Mouse (Mus musculus) kidney, embryonic 16.5 days (tissue): ENCODE measurements around the gene Sv2c. TPM values are rescaled to one million over a fixed set of nuclear protein-coding genes. Genes with fewer than 3 reads are reported as not detected.
A peak's percentile ranks its signal among the peaks of the same experiment; 100 is the strongest.

Source experiments
- ATAC-seq: fragments of 200-750 bp; cut with Nextera tagmentation; 2 replicates; pipeline ENCODE4 v1.8.0; 2017; ENCODE audit warnings: moderate TSS enrichment; ENCODE audit not compliant: low FRiP score, low TSS enrichment
- H3K27ac ChIP-seq: fragments of 300-500 bp; sonication (generic); 2 replicates; pipeline ENCODE4 v1.5.1; 2014; ENCODE audit warnings: low read length
- H3K27me3 ChIP-seq: fragments of 300-500 bp; sonication (generic); 2 replicates; pipeline ENCODE4 v1.6.1; 2014; ENCODE audit warnings: low read length, control low read depth, mixed read lengths; ENCODE audit not compliant: insufficient read depth
- H3K36me3 ChIP-seq: fragments of 300-500 bp; sonication (generic); 2 replicates; pipeline ENCODE4 v1.6.1; 2014; ENCODE audit warnings: low read length, control low read depth, mixed read lengths; ENCODE audit not compliant: insufficient read depth
- H3K4me1 ChIP-seq: fragments of 300-500 bp; sonication (generic); 2 replicates; pipeline ENCODE4 v1.6.1; 2014; ENCODE audit warnings: low read length, control low read depth, mixed read lengths; ENCODE audit not compliant: insufficient read depth
- H3K4me2 ChIP-seq: fragments of 300-500 bp; sonication (generic); replicated peaks from 2 replicates; pipeline ENCODE4 v1.6.1; 2014; ENCODE audit warnings: low read depth, low read length
- H3K4me3 ChIP-seq: fragments of 300-500 bp; sonication (generic); 2 replicates; pipeline ENCODE4 v1.5.1; 2014; ENCODE audit warnings: mild to moderate bottlenecking, low read length
- H3K9ac ChIP-seq: fragments of 300-500 bp; sonication (generic); replicated peaks from 2 replicates; pipeline ENCODE4 v1.6.1; 2014; ENCODE audit warnings: low read length
- H3K9me3 ChIP-seq: fragments of 300-500 bp; sonication (generic); 2 replicates; pipeline ENCODE4 v1.6.1; 2016; ENCODE audit warnings: low read length, control low read depth
- WGBS: fragments of 180-500 bp; shearing (Covaris S2); extraction: QIAGEN DNeasy Blood & Tissue Kit; methylation state at CpG from one replicate; pipeline ENCODE4 v1.1.7; 2014; 5-methylcytosine and 5-hydroxymethylcytosine counted together
- polyA plus RNA-seq: library from polyadenylated mRNA; unstranded; fragments of >200 nt; fragmentation: Nextera tagmentation; extraction: Ambion mirVana; gene quantifications from 2 replicates; pipeline ENCODE4 v1.2.1, GENCODE M21; 2015

The Sv2c gene
- polyA plus RNA-seq, 1 experiment from 2014 or later: 0.74 TPM

DNA sequence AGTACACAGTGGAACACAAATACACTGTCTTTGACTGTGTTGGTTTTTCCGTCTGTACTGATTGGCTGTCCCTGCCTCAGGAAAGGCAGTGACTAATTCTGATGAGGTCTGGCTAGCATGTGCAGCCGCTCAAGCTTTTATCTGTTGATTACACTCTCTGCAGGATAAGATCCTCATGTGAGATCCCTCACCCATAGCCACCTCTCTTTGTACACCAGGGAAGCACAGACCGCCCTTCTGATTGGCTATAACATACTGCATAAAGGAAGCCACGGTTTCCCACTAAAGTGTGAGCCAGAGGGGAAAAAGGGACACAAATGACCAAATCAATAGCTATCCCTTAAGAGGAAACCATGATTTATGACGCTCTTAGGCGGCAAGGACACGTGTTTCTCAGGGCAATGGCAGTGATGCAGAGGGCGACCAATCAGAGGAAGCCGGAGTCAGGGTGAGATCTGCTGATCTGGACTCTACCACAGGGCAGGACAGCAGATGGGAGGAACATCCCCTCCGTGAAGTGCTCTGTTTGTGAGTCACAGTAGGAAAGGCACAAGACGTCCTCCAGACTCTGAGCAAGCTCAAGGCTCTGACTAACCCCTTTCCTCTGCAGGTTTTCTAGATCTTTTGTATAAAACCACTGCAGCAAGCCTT lies 121.4 kb downstream of the Sv2c start:
- H3K9ac ChIP-seq: no peak overlapping the region
- no peaks in the 10 kb centered on the region for H3K9me3 ChIP-seq
- no peak overlapping the region for H3K27ac ChIP-seq
- WGBS: 23% methylated on average over 11 of the region's 11 CpGs
- no peak overlapping the region for H3K4me3 ChIP-seq
- H3K36me3 ChIP-seq: no peaks in the 10 kb centered on the region
- peak overlapping the region; percentile 12; the same call in 1 of the 2 replicates for H3K4me2 ChIP-seq
- H3K4me1 ChIP-seq: 0 out of 2 replicates have a peak, but pooled peaks cover 3% of the 10 kb centered on the region
- H3K27me3 ChIP-seq: no peaks in the 10 kb centered on the region
- peak; percentile 27; the same call in 1 of the 2 replicates for ATAC-seq

DNA sequence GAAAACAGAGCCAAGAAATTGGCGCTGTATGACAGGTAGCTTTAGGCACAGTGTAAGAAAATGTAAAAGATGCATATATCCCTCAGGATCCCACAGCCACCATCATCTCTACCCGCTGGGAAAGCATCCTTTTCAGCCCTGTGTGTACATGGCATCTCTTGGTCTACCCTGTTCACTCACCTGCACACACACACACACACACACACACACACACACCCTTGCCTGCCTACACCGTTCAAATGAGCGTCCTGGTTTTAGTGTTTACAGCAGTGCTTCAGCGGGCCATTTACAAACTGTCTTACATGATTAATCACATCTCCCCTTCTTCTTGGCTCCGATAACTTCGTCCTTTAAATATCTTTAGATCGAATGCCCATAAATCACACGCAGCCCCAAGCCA lies 123.4 kb downstream of the Sv2c start:
- no peak overlapping the region for H3K27ac ChIP-seq
- H3K36me3 ChIP-seq: no peaks in the 10 kb centered on the region
- H3K27me3 ChIP-seq: no peaks in the 10 kb centered on the region
- H3K4me1 ChIP-seq: 0 out of 2 replicates have a peak, but pooled peaks cover 3% of the 10 kb centered on the region
- no peak overlapping the region for H3K4me3 ChIP-seq
- WGBS: 41% methylated on average over 9 of the region's 9 CpGs
- H3K9ac ChIP-seq: no peak overlapping the region
- no peak for ATAC-seq
- no peaks in the 10 kb centered on the region for H3K9me3 ChIP-seq
- H3K4me2 ChIP-seq: no peak overlapping the region

DNA sequence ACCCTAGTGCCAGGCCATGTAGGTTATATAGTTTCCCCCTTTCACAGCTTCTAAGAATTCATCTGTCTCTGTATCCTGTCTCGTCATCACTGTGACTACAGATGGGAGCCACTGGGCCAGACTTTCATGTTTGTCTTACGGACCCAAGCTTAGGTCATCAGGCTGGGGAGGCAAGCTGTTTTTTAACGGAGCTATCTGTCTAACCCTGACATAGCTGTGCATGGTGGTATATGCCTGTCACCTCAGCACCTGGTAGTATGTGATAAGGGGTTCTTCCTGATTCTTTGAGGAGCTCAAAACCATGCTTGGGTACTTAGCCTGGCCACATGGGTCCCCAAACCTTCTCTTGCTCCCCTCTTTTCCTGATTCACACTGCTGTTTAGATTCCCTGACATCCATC lies 124.2 kb downstream of the Sv2c start:
- H3K9ac ChIP-seq: no peak overlapping the region
- 65% methylated on average over 3 of the region's 3 CpGs for WGBS
- H3K27ac ChIP-seq: no peak overlapping the region
- no peaks in the 10 kb centered on the region for H3K9me3 ChIP-seq
- H3K4me2 ChIP-seq: no peak overlapping the region
- H3K27me3 ChIP-seq: no peaks in the 10 kb centered on the region
- ATAC-seq: no peak
- no peak overlapping the region for H3K4me3 ChIP-seq
- H3K36me3 ChIP-seq: no peaks in the 10 kb centered on the region
- 0 out of 2 replicates have a peak, but pooled peaks cover 3% of the 10 kb centered on the region for H3K4me1 ChIP-seq

DNA sequence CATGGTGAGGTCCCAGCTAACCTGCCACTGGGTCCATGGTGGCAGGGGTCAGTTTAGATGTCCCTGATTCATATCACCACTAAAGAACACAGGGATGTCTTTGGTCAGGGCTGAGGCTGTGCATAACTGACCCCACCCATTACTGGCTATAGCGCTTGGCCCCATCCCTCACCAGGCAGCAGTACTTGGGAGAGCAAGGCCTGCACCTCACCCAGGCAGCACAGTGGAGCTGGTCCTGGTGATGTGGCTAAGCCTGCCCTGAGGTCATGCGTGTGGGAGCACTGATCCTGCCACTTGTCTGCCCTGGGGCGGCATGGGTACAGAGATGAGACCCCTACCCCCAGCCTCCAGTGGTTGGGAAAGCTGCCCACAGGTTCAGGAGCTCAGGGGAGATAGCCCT lies 128.8 kb downstream of the Sv2c start:
- no peak; the same call in 1 of the 2 replicates for ATAC-seq
- Histone ChIP-seq H3K36me3 (no peaks in the 10 kb centered on the region), H3K27ac (no peak overlapping the region), H3K9me3 (no peaks in the 10 kb centered on the region), H3K27me3 (no peaks in the 10 kb centered on the region), H3K4me1 (peaks cover 15% of the 10 kb centered on the region), H3K4me2 (no peak overlapping the region), H3K4me3 (no peak overlapping the region), H3K9ac (no peak overlapping the region)
- WGBS: 88% methylated on average over 3 of the region's 3 CpGs

DNA sequence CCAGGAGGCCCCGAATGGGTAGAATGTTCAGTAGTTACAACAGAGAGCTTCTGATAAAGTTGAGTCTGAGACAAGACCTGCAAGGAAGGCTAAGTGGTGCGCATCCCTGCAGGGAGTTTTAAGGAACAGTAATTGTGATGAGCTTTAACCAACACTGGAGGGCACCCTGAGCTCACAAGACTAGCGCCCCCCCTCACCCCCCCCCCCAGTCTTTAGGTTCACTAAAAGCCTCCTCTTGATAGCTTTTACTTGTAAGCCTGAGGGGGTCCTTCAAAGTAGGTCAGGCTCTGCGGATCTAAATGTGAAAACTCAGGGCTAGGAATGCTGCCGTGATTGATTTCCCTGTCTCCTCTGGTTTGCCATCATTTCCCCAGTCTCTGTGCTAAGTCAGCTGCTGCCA lies 129.9 kb downstream of the Sv2c start:
- 32% methylated on average over 5 of the region's 5 CpGs for WGBS
- Histone ChIP-seq H3K27ac (no peak overlapping the region), H3K9me3 (no peaks in the 10 kb centered on the region), H3K9ac (no peak overlapping the region), H3K27me3 (no peaks in the 10 kb centered on the region), H3K4me3 (no peak overlapping the region), H3K4me2 (no peak overlapping the region), H3K4me1 (peaks cover 15% of the 10 kb centered on the region), H3K36me3 (no peaks in the 10 kb centered on the region)
- no peak for ATAC-seq

DNA sequence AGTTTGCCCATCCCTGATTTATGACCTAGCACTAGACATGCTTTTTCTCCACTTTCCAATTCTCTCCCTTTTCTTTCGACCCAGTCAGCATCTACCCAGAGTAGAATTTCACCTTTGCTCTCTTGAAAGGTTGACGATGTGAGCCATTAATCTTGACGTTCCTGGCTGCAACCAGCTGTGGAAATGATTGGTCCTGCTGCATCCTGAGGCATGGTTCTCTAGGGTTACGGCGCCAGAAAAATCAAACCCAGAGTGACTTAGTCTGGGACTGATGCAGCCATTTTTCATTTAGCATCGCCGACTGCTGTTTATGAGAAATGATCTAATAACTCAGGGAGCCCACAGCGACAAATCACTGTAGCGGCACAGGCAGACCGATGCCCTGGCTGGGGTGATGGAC lies 133.0 kb downstream of the Sv2c start:
- H3K27ac ChIP-seq: no peak overlapping the region
- no peak overlapping the region; the same call in 1 of the 2 replicates for H3K4me2 ChIP-seq
- no peak overlapping the region for H3K4me3 ChIP-seq
- no peaks in the 10 kb centered on the region for H3K27me3 ChIP-seq
- H3K9ac ChIP-seq: peak overlapping the region; percentile 9; the same call in 1 of the 2 replicates
- ATAC-seq: peak; percentile 70; the same call in 1 of the 2 replicates
- WGBS: 10% methylated on average over 10 of the region's 10 CpGs
- no peaks in the 10 kb centered on the region for H3K36me3 ChIP-seq
- H3K4me1 ChIP-seq: peaks cover 19% of the 10 kb centered on the region
- H3K9me3 ChIP-seq: 0 out of 2 replicates have a peak, but pooled peaks cover 4% of the 10 kb centered on the region

DNA sequence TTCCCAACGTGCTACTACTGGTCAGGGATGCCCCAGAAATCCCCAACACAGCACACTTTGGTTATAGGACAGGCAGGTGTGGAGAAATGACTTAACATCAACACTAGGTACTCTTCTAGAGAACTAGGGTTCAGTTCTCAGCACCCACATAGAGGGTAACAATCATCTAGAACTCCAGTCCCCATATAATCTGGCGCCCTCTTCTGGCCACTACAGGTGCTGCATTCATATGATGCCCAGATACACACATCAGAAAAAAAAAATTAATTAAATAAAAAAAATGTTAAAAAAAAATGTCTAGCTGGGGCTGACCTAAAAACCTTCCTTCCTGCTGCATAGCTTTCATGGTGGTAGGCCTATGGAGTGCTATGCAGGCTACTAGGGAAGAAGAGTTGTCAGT lies 135.1 kb downstream of the Sv2c start:
- 56% methylated on average over 2 of the region's 2 CpGs for WGBS
- no peak overlapping the region for H3K4me2 ChIP-seq
- no peak overlapping the region for H3K27ac ChIP-seq
- no peaks in the 10 kb centered on the region for H3K27me3 ChIP-seq
- ATAC-seq: no peak
- peaks cover 19% of the 10 kb centered on the region for H3K4me1 ChIP-seq
- no peak overlapping the region for H3K4me3 ChIP-seq
- H3K9ac ChIP-seq: no peak overlapping the region
- H3K36me3 ChIP-seq: no peaks in the 10 kb centered on the region
- H3K9me3 ChIP-seq: 0 out of 2 replicates have a peak, but pooled peaks cover 4% of the 10 kb centered on the region

DNA sequence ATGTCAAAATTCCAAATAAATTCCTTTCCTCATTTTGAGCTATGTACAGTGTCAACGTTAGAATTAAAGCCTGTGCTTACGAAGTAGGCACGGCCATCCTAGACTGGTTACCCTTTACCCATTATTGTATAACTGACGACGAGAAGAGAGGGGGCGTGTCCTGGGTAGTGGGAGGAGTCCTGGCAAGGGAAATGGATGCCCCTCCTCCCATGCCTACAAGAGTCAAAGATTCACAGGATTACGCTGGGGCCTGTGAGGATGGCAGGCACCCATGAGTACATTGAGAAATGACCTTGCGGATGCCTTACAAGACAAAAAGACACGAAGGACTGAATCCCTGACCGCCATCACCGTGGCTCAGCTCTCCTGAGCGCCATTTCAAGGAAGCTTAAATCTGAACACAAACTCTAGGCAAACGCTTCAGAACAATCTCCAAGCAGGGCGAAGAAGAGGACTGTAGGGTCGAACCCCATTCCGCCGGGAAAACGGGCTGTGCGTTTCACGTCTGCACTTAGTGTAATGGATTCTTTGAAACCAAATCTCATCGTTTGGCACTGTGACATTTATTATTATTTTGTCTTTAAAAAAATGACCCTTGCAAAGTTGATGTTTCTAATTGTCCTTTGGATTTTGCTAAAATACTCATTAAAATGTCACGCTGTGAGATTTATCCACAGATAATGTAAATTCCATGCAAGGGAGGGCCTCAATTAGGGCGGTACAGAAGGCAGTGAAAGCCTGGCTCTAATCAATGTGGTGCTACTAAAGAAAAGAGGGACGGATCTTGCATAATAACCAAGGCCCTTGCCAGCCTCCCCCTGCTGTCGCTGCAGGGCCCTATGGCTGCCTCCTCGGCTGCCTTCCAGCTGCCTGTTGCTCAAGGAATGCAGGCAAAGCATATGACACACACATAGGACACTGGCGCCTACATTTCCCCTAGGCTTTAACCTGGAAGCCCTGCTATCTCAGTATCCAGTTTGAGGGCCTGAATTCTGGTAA lies 137.4 kb downstream of the Sv2c start:
- no peak for ATAC-seq
- Histone ChIP-seq H3K36me3 (no peaks in the 10 kb centered on the region), H3K27me3 (no peaks in the 10 kb centered on the region), H3K27ac (no peak overlapping the region), H3K4me2 (no peak overlapping the region), H3K4me1 (peaks cover 14% of the 10 kb centered on the region), H3K9ac (no peak overlapping the region), H3K9me3 (0 out of 2 replicates have a peak, but pooled peaks cover 4% of the 10 kb centered on the region), H3K4me3 (no peak overlapping the region)
- 64% methylated on average over 27 of the region's 27 CpGs for WGBS

DNA sequence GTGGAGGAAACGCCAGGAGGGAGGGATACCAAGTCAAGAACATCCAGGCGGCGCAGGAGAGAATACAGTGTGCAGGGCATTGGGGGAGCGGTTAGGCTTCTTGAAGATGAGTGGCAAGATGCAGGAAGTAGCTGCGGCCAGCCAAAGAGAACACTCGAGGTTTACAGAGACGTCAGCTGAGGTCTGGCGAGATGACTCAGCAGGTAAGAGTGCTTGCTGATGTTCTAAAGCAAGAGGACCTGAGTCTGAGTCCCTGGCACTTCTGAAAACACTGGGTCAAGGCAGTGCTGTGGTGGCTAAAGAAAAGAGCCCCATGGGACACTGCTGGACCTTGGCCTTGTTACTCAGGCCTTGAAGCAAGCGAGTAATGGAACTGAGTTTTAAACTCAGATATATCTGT lies 144.2 kb downstream of the Sv2c start:
- Histone ChIP-seq H3K4me1 (no peaks in the 10 kb centered on the region), H3K36me3 (no peaks in the 10 kb centered on the region), H3K9me3 (no peaks in the 10 kb centered on the region), H3K27me3 (peaks cover 6% of the 10 kb centered on the region; the same call in 1 of the 2 replicates), H3K4me2 (no peak overlapping the region), H3K4me3 (no peak overlapping the region), H3K9ac (no peak overlapping the region), H3K27ac (no peak overlapping the region)
- ATAC-seq: no peak
- WGBS: 85% methylated on average over 9 of the region's 9 CpGs
